8 mouse cellular contexts compared by ENCODE assay signal in genomic region chr16:18622019-18622418, GRCm38 (mm10). TPM values are rescaled to one million over a fixed set of nuclear protein-coding genes. Genes with fewer than 3 reads are reported as not detected.
DNase-seq lines count a peak whose midpoint lies in the region; ATAC-seq and TF ChIP-seq lines count a peak whose summit lies in the region.

TSS of gene Gp1bb (minus strand) at chr16:18622403.

- DNase-seq in lung, postnatal 25 days (ENCODE audit: low spot score): no peak
- DNase-seq in forebrain, embryonic 10.5 days (ENCODE audit: extremely low spot score, low spot score): no peak
- DNase-seq in hindbrain, postnatal 0 days (ENCODE audit: low spot score): no peak
- DNase-seq in layer of hippocampus, adult 9-11 months: no peak
- DNase-seq in kidney, adult 9 months: no peak
- DNase-seq in Muller cell, postnatal 12 days (ENCODE audit: inconsistent ontology term): no peak

- 29% methylated on average over 17 of the region's 17 CpGs for WGBS in lung, embryonic 15.5 days
- 3% methylated on average over 17 of the region's 17 CpGs for WGBS in forebrain, embryonic 10.5 days
- WGBS in hindbrain, postnatal 0 days: 27% methylated on average over 17 of the region's 17 CpGs
- 4% methylated on average over 17 of the region's 17 CpGs for WGBS in neural tube, embryonic 12.5 days

- H3K4me1 ChIP-seq in lung, embryonic 15.5 days: peaks cover 39% of the 10 kb centered on the region
- H3K4me1 ChIP-seq in forebrain, embryonic 10.5 days: peaks cover 48% of the 10 kb centered on the region
- peaks cover 22% of the 10 kb centered on the region; the same call in 1 of the 2 replicates for H3K4me1 ChIP-seq in hindbrain, postnatal 0 days (ENCODE audit: insufficient read depth, low read length)
- H3K4me1 ChIP-seq in neural tube, embryonic 12.5 days: peaks cover 36% of the 10 kb centered on the region

- no peak for ATAC-seq in lung, embryonic 15.5 days (ENCODE audit: borderline replicate concordance, extremely low read depth, low FRiP score, low TSS enrichment)
- ATAC-seq in hindbrain, postnatal 0 days: no peak
- ATAC-seq in neural tube, embryonic 12.5 days (ENCODE audit: low FRiP score, low read depth): no peak

- H3K4me3 ChIP-seq in lung, embryonic 15.5 days: peak within 1 kb of the TSS; percentile 51
- peak within 1 kb of the TSS; percentile 55 for H3K4me3 ChIP-seq in forebrain, embryonic 10.5 days
- peak within 1 kb of the TSS; percentile 36; the same call in 1 of the 2 replicates for H3K4me3 ChIP-seq in hindbrain, postnatal 0 days (ENCODE audit: low read length)
- H3K4me3 ChIP-seq in neural tube, embryonic 12.5 days: peak within 1 kb of the TSS; percentile 33; the same call in 1 of the 2 replicates

- H3K9ac ChIP-seq in lung, embryonic 15.5 days: peak within 1 kb of the TSS; percentile 28; the same call in 1 of the 2 replicates
- peak within 1 kb of the TSS; percentile 43; the same call in 1 of the 2 replicates for H3K9ac ChIP-seq in hindbrain, postnatal 0 days (replicated peaks; ENCODE audit: low read length)
- 0 out of 2 replicates have a peak within 1 kb of the TSS, but pooled peaks have one; percentile 42 for H3K9ac ChIP-seq in neural tube, embryonic 12.5 days

- peaks cover 12% of the 10 kb centered on the region; the same call in 1 of the 2 replicates for H3K36me3 ChIP-seq in lung, embryonic 15.5 days
- peaks cover 31% of the 10 kb centered on the region for H3K36me3 ChIP-seq in forebrain, embryonic 10.5 days (replicated peaks)
- H3K36me3 ChIP-seq in hindbrain, postnatal 0 days (ENCODE audit: insufficient read depth, low read length): peaks cover 29% of the 10 kb centered on the region
- H3K36me3 ChIP-seq in neural tube, embryonic 12.5 days: peaks cover 34% of the 10 kb centered on the region

- H3K27ac ChIP-seq in lung, embryonic 15.5 days: no peak within 1 kb of the TSS
- no peak within 1 kb of the TSS for H3K27ac ChIP-seq in forebrain, embryonic 10.5 days
- no peak within 1 kb of the TSS for H3K27ac ChIP-seq in hindbrain, postnatal 0 days
- no peak within 1 kb of the TSS for H3K27ac ChIP-seq in neural tube, embryonic 12.5 days

- no peak for TF ChIP-seq CTCF in hindbrain, postnatal 0 days (IDR thresholded peaks at IDR 0.05; ENCODE audit: low read depth)

- peak within 1 kb of the TSS; percentile 96 for H3K4me2 ChIP-seq in lung, embryonic 15.5 days
- H3K4me2 ChIP-seq in hindbrain, postnatal 0 days (ENCODE audit: low read depth, low read length): peak within 1 kb of the TSS; percentile 69
- peak within 1 kb of the TSS; percentile 70 for H3K4me2 ChIP-seq in neural tube, embryonic 12.5 days (replicated peaks)

- H3K9me3 ChIP-seq in lung, embryonic 15.5 days: no peaks in the 10 kb centered on the region
- H3K9me3 ChIP-seq in forebrain, embryonic 10.5 days: no peaks in the 10 kb centered on the region
- H3K9me3 ChIP-seq in hindbrain, postnatal 0 days (ENCODE audit: low read length): no peaks in the 10 kb centered on the region
- no peaks in the 10 kb centered on the region for H3K9me3 ChIP-seq in neural tube, embryonic 12.5 days

- peaks cover 90% of the 10 kb centered on the region for H3K27me3 ChIP-seq in lung, embryonic 15.5 days
- H3K27me3 ChIP-seq in forebrain, embryonic 10.5 days (ENCODE audit: poor library complexity, severe bottlenecking): peaks cover 100% of the 10 kb centered on the region
- peaks cover 42% of the 10 kb centered on the region for H3K27me3 ChIP-seq in hindbrain, postnatal 0 days (ENCODE audit: insufficient read depth, low read length)
- peaks cover 92% of the 10 kb centered on the region for H3K27me3 ChIP-seq in neural tube, embryonic 12.5 days (replicated peaks)

RNA-seq across cellular contexts. Expression of gene Gp1bb, which starts in this region (rescaled TPM):
- polyA plus RNA-seq in lung, embryonic 15.5 days (2015; fragmentation: Nextera tagmentation; extraction: Ambion mirVana): 2.8 and 4.3 TPM in 2 replicates
- 3.0 and 3.2 TPM in 2 replicates for polyA plus RNA-seq in forebrain, embryonic 10.5 days (2016; fragmentation: Nextera tagmentation; extraction: Ambion mirVana)
- 29.3 and 30.8 TPM in 2 replicates for total RNA-seq in hindbrain, postnatal 0 days (2014; rRNA removed)
- 7.6 and 10.1 TPM in 2 replicates for polyA plus RNA-seq in hindbrain, postnatal 0 days (2015; fragmentation: Nextera tagmentation; extraction: Ambion mirVana)
- polyA plus RNA-seq in neural tube, embryonic 12.5 days (2016; fragmentation: Nextera tagmentation; extraction: Ambion mirVana): 12.0 and 12.7 TPM in 2 replicates
